ENCODE assay signal across 7 mouse cellular contexts in genomic region chr8:54600671-54601251, GRCm38 (mm10). TPM values are rescaled to one million over a fixed set of nuclear protein-coding genes. Genes with fewer than 3 reads are reported as not detected.
DNase-seq lines count a peak whose midpoint lies in the region; ATAC-seq lines count a peak whose summit lies in the region.

Spata4 (plus strand) TSS chr8:54600781.

- ATAC-seq in forebrain, embryonic 13.5 days: peak; percentile 94
- ATAC-seq in intestine, embryonic 14.5 days (replicated peaks; ENCODE audit: low FRiP score, low TSS enrichment, low read depth): peak; percentile 92
- ATAC-seq in limb, embryonic 15.5 days (ENCODE audit: insufficient number of reproducible peaks, low FRiP score, low TSS enrichment, low read depth): no peak
- ATAC-seq in neural tube, embryonic 14.5 days (ENCODE audit: low read depth): peak; percentile 94

- H3K4me1 ChIP-seq in forebrain, embryonic 13.5 days: peaks cover 8% of the 10 kb centered on the region; the same call in 1 of the 2 replicates
- no peaks in the 10 kb centered on the region for H3K4me1 ChIP-seq in intestine, embryonic 14.5 days (replicated peaks; ENCODE audit: control insufficient read depth, insufficient read depth, low read length)
- H3K4me1 ChIP-seq in limb, embryonic 15.5 days: peaks cover 6% of the 10 kb centered on the region; the same call in 1 of the 2 replicates
- peaks cover 5% of the 10 kb centered on the region; the same call in 1 of the 2 replicates for H3K4me1 ChIP-seq in neural tube, embryonic 14.5 days (ENCODE audit: control insufficient read depth, insufficient read depth, low read length)

- H3K27ac ChIP-seq in forebrain, embryonic 13.5 days: no peak within 1 kb of the TSS
- H3K27ac ChIP-seq in intestine, embryonic 14.5 days (ENCODE audit: low read depth): no peak within 1 kb of the TSS
- no peak within 1 kb of the TSS for H3K27ac ChIP-seq in limb, embryonic 15.5 days
- no peak within 1 kb of the TSS for H3K27ac ChIP-seq in neural tube, embryonic 14.5 days (ENCODE audit: low read depth, low read length)

- H3K4me3 ChIP-seq in forebrain, embryonic 13.5 days: peak within 1 kb of the TSS; percentile 37
- peak within 1 kb of the TSS; percentile 21; the same call in 1 of the 2 replicates for H3K4me3 ChIP-seq in intestine, embryonic 14.5 days (ENCODE audit: low read depth, low read length)
- peak within 1 kb of the TSS; percentile 21 for H3K4me3 ChIP-seq in limb, embryonic 15.5 days
- H3K4me3 ChIP-seq in neural tube, embryonic 14.5 days (ENCODE audit: low read depth, low read length): peak within 1 kb of the TSS; percentile 23; the same call in 1 of the 2 replicates

- peak within 1 kb of the TSS; percentile 69 for H3K4me2 ChIP-seq in forebrain, embryonic 13.5 days
- H3K4me2 ChIP-seq in intestine, embryonic 14.5 days (ENCODE audit: low read length): peak within 1 kb of the TSS; percentile 55
- H3K4me2 ChIP-seq in limb, embryonic 15.5 days: peak within 1 kb of the TSS; percentile 46
- peak within 1 kb of the TSS; percentile 55 for H3K4me2 ChIP-seq in neural tube, embryonic 14.5 days (ENCODE audit: low read depth, low read length)

- no peaks in the 10 kb centered on the region for H3K27me3 ChIP-seq in forebrain, embryonic 13.5 days
- no peaks in the 10 kb centered on the region for H3K27me3 ChIP-seq in intestine, embryonic 14.5 days (replicated peaks; ENCODE audit: control insufficient read depth, insufficient read depth, low read length)
- H3K27me3 ChIP-seq in limb, embryonic 15.5 days: no peaks in the 10 kb centered on the region
- H3K27me3 ChIP-seq in neural tube, embryonic 14.5 days (ENCODE audit: control insufficient read depth, insufficient read depth, low read length): no peaks in the 10 kb centered on the region

- peak; percentile 85 for DNase-seq in R1 (ENCODE audit: low read depth, low spot score)
- DNase-seq in brain, adult 2 months (ENCODE audit: low read depth, low spot score): peak; percentile 84
- DNase-seq in intestine, embryonic 14.5 days (ENCODE audit: low spot score): peak; percentile 72
- DNase-seq in thymus, postnatal 25 days: no peak

- 4% methylated on average over 21 of the region's 21 CpGs for WGBS in forebrain, embryonic 13.5 days
- 9% methylated on average over 21 of the region's 21 CpGs for WGBS in intestine, embryonic 14.5 days
- WGBS in limb, embryonic 15.5 days: 15% methylated on average over 21 of the region's 21 CpGs
- WGBS in neural tube, embryonic 14.5 days: 8% methylated on average over 21 of the region's 21 CpGs

- H3K9me3 ChIP-seq in forebrain, embryonic 13.5 days (replicated peaks): no peaks in the 10 kb centered on the region
- no peaks in the 10 kb centered on the region for H3K9me3 ChIP-seq in intestine, embryonic 14.5 days (ENCODE audit: control insufficient read depth, low read length)
- no peaks in the 10 kb centered on the region for H3K9me3 ChIP-seq in limb, embryonic 15.5 days
- H3K9me3 ChIP-seq in neural tube, embryonic 14.5 days (ENCODE audit: control insufficient read depth, low read length): no peaks in the 10 kb centered on the region

- peak within 1 kb of the TSS; percentile 56 for H3K9ac ChIP-seq in forebrain, embryonic 13.5 days
- no peak within 1 kb of the TSS for H3K9ac ChIP-seq in intestine, embryonic 14.5 days (ENCODE audit: low read length)
- no peak within 1 kb of the TSS for H3K9ac ChIP-seq in limb, embryonic 15.5 days
- peak within 1 kb of the TSS; percentile 41; the same call in 1 of the 2 replicates for H3K9ac ChIP-seq in neural tube, embryonic 14.5 days (replicated peaks; ENCODE audit: low read depth, low read length)

- H3K36me3 ChIP-seq in forebrain, embryonic 13.5 days (ENCODE audit: poor library complexity, severe bottlenecking): no peaks in the 10 kb centered on the region
- no peaks in the 10 kb centered on the region for H3K36me3 ChIP-seq in intestine, embryonic 14.5 days (ENCODE audit: control insufficient read depth, insufficient read depth, low read length)
- no peaks in the 10 kb centered on the region for H3K36me3 ChIP-seq in limb, embryonic 15.5 days
- no peaks in the 10 kb centered on the region for H3K36me3 ChIP-seq in neural tube, embryonic 14.5 days (ENCODE audit: control insufficient read depth, insufficient read depth, low read length)

RNA-seq across cellular contexts. Expression of gene Spata4, which starts in this region (rescaled TPM):
- not detected in 2 replicates for polyA plus RNA-seq in forebrain, embryonic 13.5 days (2015; fragmentation: Nextera tagmentation; extraction: Ambion mirVana)
- polyA plus RNA-seq in intestine, embryonic 14.5 days (2014; fragmentation: Nextera tagmentation; extraction: Ambion mirVana): not detected in 2 replicates
- not detected in 2 replicates for polyA plus RNA-seq in limb, embryonic 15.5 days (2015; fragmentation: Nextera tagmentation; extraction: Ambion mirVana)
- 0.39 TPM in 1 of 2 replicates, not detected in the other for polyA plus RNA-seq in neural tube, embryonic 14.5 days (2014; fragmentation: Nextera tagmentation; extraction: Ambion mirVana)

Comparison
In these comparisons a context has a peak if more than half of its experiments do, and no peak if none do; other contexts are left out.
1. Peak in ATAC-seq, H3K4me3 ChIP-seq, H3K9ac ChIP-seq and H3K4me2 ChIP-seq in forebrain, embryonic 13.5 days; RNA of the gene not detected or under 1 TPM.
2. Peak in DNase-seq, ATAC-seq, H3K4me3 ChIP-seq and H3K4me2 ChIP-seq in intestine, embryonic 14.5 days; RNA of the gene not detected or under 1 TPM.
3. Peak in ATAC-seq, H3K4me3 ChIP-seq, H3K9ac ChIP-seq and H3K4me2 ChIP-seq in neural tube, embryonic 14.5 days; RNA of the gene not detected or under 1 TPM.